Mouse (Mus musculus): ENCODE results near the gene Vav1. TPM values are rescaled to one million over a fixed set of nuclear protein-coding genes. Genes with fewer than 3 reads are reported as not detected.

The Vav1 gene
- polyA plus RNA-seq (2016; fragmentation: Nextera tagmentation; extraction: Ambion mirVana): 1.9 and 2.0 TPM in 2 replicates

DNA sequence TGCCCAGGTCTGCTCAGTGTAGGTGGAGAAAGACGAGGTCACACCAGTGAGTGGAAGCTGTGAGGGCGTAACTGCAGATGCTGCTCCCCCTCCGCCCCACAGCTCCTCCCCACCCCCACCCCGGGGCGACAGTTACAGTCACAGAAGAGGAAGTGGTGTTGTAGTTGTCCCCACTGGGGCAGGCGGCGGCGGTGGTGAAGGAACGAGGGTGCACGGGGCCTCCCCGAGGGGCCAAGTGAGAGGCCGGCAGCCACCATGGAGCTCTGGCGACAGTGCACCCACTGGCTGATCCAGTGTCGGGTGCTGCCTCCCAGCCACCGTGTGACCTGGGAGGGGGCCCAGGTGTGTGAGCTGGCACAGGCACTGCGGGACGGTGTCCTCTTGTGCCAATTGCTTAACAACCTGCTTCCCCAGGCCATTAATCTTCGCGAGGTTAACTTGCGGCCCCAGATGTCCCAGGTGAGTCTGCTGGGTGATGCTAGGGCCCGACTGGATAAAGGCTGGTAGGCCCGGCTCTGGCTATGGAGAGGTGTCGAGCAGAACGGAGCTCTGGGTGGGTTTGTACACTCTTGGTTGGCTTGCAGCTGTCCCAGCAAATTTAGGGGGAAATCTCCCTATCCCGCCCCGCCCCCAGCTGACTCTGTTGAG, at the start of gene Vav1:
Vav1 (plus strand) TSS at position 158 of the 648 bp plus-strand sequence.
- H3K27ac ChIP-seq (replicated peaks): no peak within 1 kb of the TSS
- no peaks in the 10 kb centered on the region for H3K9me3 ChIP-seq (replicated peaks)
- no peaks in the 10 kb centered on the region for H3K36me3 ChIP-seq
- 70% methylated on average over 26 of the region's 26 CpGs for WGBS
- H3K27me3 ChIP-seq (ENCODE audit: low read depth, poor library complexity, severe bottlenecking): peaks cover 26% of the 10 kb centered on the region
- peaks cover 25% of the 10 kb centered on the region for H3K4me1 ChIP-seq
- DNase-seq (ENCODE audit: low spot score): no peak
- H3K4me3 ChIP-seq: no peak within 1 kb of the TSS

DNA sequence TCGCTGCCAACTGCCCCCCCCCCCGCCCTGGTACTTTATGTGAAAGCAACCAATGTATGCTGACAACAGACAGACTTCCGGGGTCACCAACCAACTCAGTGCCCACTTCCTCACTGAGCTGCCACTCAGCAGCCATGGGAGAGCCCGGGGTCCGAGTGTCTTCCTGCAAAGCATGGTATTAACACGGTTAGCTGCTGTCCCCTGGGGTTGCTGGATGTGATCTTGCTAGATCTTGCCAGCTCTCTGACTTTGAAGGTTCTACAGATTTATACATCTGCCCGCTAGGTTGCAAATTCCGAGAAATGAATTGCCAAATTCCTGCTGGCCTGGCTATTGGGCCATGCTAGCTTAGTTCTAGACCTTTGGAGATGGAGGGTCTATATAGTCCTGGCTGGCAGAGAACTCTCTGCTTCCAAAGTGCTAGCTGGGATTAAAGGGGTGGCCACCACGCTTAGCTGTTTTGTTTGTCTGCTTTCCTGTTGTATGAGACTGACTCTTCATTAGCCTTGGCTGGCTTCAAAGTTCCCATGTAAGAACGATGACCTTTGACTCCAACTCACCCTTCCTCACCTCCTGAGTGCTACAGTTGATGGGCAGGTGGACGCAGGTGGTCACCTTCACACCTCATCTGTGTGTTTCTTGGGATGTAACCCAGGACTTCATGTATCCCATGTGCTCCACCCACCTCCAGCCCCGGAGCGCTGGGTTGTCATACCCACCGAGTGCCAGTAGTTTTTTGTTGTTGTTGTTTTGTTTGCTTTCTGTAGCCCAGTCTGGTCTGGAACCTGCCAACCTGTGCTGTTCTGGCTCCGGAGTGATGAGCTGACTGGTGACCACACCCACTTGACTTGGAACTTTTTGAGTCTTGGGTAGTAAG, 48.8 kb upstream of the Vav1 start:
- WGBS: 82% methylated on average over 15 of the region's 15 CpGs
- DNase-seq (ENCODE audit: low spot score): no peak
- no peaks in the 10 kb centered on the region for H3K9me3 ChIP-seq (replicated peaks)
- no peak overlapping the region for H3K27ac ChIP-seq (replicated peaks)
- H3K4me1 ChIP-seq: no peaks in the 10 kb centered on the region
- H3K36me3 ChIP-seq: peaks cover 9% of the 10 kb centered on the region
- H3K27me3 ChIP-seq (ENCODE audit: low read depth, poor library complexity, severe bottlenecking): no peaks in the 10 kb centered on the region
- H3K4me3 ChIP-seq: no peak overlapping the region

GRCm38 (mm10) chr17:57230728-57231125, 48.2 kb upstream of the Vav1 start:
- H3K9me3 ChIP-seq (replicated peaks): no peaks in the 10 kb centered on the region
- DNase-seq (ENCODE audit: low spot score): no peak
- no peaks in the 10 kb centered on the region for H3K27me3 ChIP-seq (ENCODE audit: low read depth, poor library complexity, severe bottlenecking)
- H3K36me3 ChIP-seq: peaks cover 14% of the 10 kb centered on the region
- H3K4me3 ChIP-seq: no peak overlapping the region
- H3K27ac ChIP-seq (replicated peaks): no peak overlapping the region
- 74% methylated on average over 6 of the region's 6 CpGs for WGBS
- no peaks in the 10 kb centered on the region for H3K4me1 ChIP-seq

- Histone ChIP-seq H3K9me3 (replicated peaks) (no peaks in the 10 kb centered on the region), H3K36me3 (peaks cover 20% of the 10 kb centered on the region), H3K4me1 (no peaks in the 10 kb centered on the region), H3K27me3 (ENCODE audit: low read depth, poor library complexity, severe bottlenecking) (no peaks in the 10 kb centered on the region), H3K4me3 (no peak overlapping the region), H3K27ac (replicated peaks) (no peak overlapping the region)
- DNase-seq (ENCODE audit: low spot score): no peak
These were observed 47.6 kb upstream of the Vav1 start for GRCm38 (mm10) chr17:57231321-57231771.

GRCm38 (mm10) chr17:57232200-57232599, 46.7 kb upstream of the Vav1 start:
- H3K27me3 ChIP-seq (ENCODE audit: low read depth, poor library complexity, severe bottlenecking): no peaks in the 10 kb centered on the region
- no peaks in the 10 kb centered on the region for H3K4me1 ChIP-seq
- H3K36me3 ChIP-seq: peaks cover 29% of the 10 kb centered on the region
- no peak overlapping the region for H3K27ac ChIP-seq (replicated peaks)
- H3K9me3 ChIP-seq (replicated peaks): no peaks in the 10 kb centered on the region
- 83% methylated on average over 1 of the region's 1 CpGs for WGBS
- H3K4me3 ChIP-seq: no peak overlapping the region
- no peak for DNase-seq (ENCODE audit: low spot score)

GRCm38 (mm10) chr17:57233038-57233437, 45.9 kb upstream of the Vav1 start:
- Histone ChIP-seq H3K4me3 (no peak overlapping the region), H3K27me3 (ENCODE audit: low read depth, poor library complexity, severe bottlenecking) (no peaks in the 10 kb centered on the region), H3K36me3 (peaks cover 37% of the 10 kb centered on the region), H3K27ac (replicated peaks) (no peak overlapping the region), H3K9me3 (replicated peaks) (no peaks in the 10 kb centered on the region), H3K4me1 (no peaks in the 10 kb centered on the region)
- no peak for DNase-seq (ENCODE audit: low spot score)
- WGBS: 65% methylated on average over 7 of the region's 7 CpGs

GRCm38 (mm10) chr17:57234254-57234928, 44.5 kb upstream of the Vav1 start:
- Histone ChIP-seq H3K9me3 (replicated peaks) (no peaks in the 10 kb centered on the region), H3K4me1 (no peaks in the 10 kb centered on the region), H3K27ac (replicated peaks) (no peak overlapping the region), H3K36me3 (peaks cover 38% of the 10 kb centered on the region), H3K4me3 (no peak overlapping the region), H3K27me3 (ENCODE audit: low read depth, poor library complexity, severe bottlenecking) (no peaks in the 10 kb centered on the region)
- no peak for DNase-seq (ENCODE audit: low spot score)
- 80% methylated on average over 12 of the region's 12 CpGs for WGBS

DNA sequence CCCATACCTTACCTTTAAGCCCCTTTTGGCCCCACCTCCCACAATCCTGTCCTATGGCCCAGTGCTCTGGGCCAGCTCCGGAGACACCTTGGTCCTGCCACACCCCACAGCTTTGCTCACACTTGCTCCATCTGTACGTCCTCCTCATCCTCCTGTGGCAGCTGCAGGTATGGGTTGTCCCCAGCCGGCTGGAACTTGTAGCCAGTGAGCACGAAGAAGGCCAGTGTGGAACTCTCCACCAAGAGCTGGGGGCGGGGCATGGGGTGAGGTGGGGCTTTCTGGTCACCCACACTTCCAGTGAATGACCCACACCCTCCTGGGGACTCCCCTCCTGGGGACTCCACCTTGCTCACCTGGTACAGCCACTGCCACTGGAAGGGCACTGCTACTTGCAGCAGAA, 43.1 kb upstream of the Vav1 start:
- H3K4me1 ChIP-seq: no peaks in the 10 kb centered on the region
- DNase-seq (ENCODE audit: low spot score): no peak
- no peak overlapping the region for H3K27ac ChIP-seq (replicated peaks)
- no peaks in the 10 kb centered on the region for H3K9me3 ChIP-seq (replicated peaks)
- H3K4me3 ChIP-seq: no peak overlapping the region
- H3K36me3 ChIP-seq: peaks cover 38% of the 10 kb centered on the region
- H3K27me3 ChIP-seq (ENCODE audit: low read depth, poor library complexity, severe bottlenecking): no peaks in the 10 kb centered on the region
- WGBS: 89% methylated on average over 5 of the region's 5 CpGs

- no peaks in the 10 kb centered on the region for H3K4me1 ChIP-seq
- no peaks in the 10 kb centered on the region for H3K27me3 ChIP-seq (ENCODE audit: low read depth, poor library complexity, severe bottlenecking)
- no peak for DNase-seq (ENCODE audit: low spot score)
- H3K4me3 ChIP-seq: no peak overlapping the region
- no peaks in the 10 kb centered on the region for H3K9me3 ChIP-seq (replicated peaks)
- H3K36me3 ChIP-seq: peaks cover 46% of the 10 kb centered on the region
- no peak overlapping the region for H3K27ac ChIP-seq (replicated peaks)
- WGBS: 91% methylated on average over 9 of the region's 9 CpGs
These were observed 41.7 kb upstream of the Vav1 start for GRCm38 (mm10) chr17:57237181-57237580.

DNA sequence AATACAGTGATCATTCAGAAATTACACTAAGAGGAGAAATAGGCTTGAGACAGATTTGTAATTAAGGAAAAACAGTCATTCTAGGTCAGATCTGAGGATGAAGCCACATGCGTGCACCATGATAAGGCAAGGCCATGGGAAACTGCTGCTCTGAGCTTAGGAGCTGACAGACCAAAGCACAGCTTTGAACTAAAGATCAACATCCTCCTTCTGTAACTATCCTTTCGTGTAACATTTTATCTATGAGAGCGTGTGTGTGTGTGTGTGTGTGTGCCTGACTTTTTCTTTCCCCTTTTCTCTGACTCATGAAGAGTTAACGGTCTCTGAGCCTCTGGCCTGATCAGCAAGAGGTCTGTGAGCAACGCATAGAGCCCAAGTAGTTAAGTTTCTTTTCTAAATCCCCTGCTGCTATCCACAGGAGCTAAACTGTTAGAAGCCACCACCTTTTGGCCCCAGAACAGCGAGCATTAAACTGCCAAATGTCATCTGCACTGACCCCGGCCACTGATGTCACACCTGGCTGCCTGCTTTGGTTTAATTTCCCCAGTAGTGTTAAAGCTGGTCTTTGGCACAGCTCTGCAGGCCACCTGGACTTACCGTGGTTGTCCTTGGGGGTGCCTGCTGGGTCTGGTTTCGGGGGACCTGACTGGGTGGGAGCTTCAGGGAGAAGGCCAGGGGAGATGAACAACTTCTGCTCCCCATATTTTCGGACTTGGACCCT, 35.1 kb upstream of the Vav1 start:
- peaks cover 17% of the 10 kb centered on the region for H3K4me1 ChIP-seq
- no peak for DNase-seq (ENCODE audit: low spot score)
- no peak overlapping the region for H3K4me3 ChIP-seq

DNA sequence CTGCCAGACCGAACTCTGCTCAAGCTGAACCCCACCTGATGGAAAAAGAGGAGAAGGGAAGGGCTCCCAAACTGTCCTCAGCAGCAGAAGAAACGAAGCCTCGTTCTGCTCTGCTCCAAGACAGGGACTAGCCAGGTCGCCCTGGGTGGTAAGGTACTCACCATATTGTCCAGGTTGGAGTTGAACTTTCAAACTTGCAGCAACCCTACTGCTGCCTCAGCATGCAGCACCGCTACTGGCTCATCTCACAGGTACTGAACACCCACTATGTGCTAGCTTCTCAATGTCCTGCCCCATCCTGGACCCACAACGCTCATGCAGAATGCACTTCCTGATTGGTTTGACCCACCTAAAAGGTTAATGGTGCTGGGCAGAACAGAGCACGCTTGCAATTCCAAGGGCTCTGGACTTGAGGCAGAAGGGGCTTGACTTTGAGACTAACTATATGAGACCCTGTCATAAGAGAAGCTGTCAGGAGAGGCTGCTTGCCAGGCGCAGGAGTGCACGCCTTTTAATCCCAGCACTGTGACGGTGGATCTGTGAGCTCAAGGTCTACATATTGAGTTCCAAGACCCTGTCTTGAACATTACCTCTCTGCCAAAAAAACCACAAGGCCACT, 33.5 kb upstream of the Vav1 start:
- peaks cover 29% of the 10 kb centered on the region for H3K4me1 ChIP-seq
- no peak overlapping the region for H3K27ac ChIP-seq (replicated peaks)
- H3K9me3 ChIP-seq (replicated peaks): no peaks in the 10 kb centered on the region
- H3K36me3 ChIP-seq: peaks cover 32% of the 10 kb centered on the region
- no peak overlapping the region for H3K4me3 ChIP-seq
- WGBS: 91% methylated on average over 10 of the region's 10 CpGs
- no peaks in the 10 kb centered on the region for H3K27me3 ChIP-seq (ENCODE audit: low read depth, poor library complexity, severe bottlenecking)
- DNase-seq (ENCODE audit: low spot score): no peak

More for the DNA sequence above, 35.1 kb upstream of the Vav1 start:
- Histone ChIP-seq H3K27me3 (ENCODE audit: low read depth, poor library complexity, severe bottlenecking) (no peaks in the 10 kb centered on the region), H3K36me3 (peaks cover 32% of the 10 kb centered on the region), H3K27ac (replicated peaks) (no peak overlapping the region), H3K9me3 (replicated peaks) (no peaks in the 10 kb centered on the region)
- WGBS: 68% methylated on average over 10 of the region's 10 CpGs
